Mouse (Mus musculus) bone marrow, adult 2 months (tissue): ENCODE data around the gene Dck. TPM values are rescaled to one million over a fixed set of nuclear protein-coding genes. Genes with fewer than 3 reads are reported as not detected.
"Not testable (repeated sequence)": the region's sequence is repeated elsewhere in the genome, so short reads cannot be mapped to it uniquely, and the experiment has no call there.

Source experiments
- H3K27ac ChIP-seq: fragments of 200-500 bp; 2 replicates; pipeline ENCODE4 v1.5.1; 2012; ENCODE audit warnings: low read depth, mild to moderate bottlenecking, control low read depth, inconsistent platforms, low read length; ENCODE audit not compliant: control insufficient read depth, poor library complexity, insufficient read depth
- H3K4me1 ChIP-seq: fragments of 200-500 bp; 2 replicates; pipeline ENCODE4 v1.6.1; 2011; ENCODE audit warnings: low read length; ENCODE audit not compliant: control insufficient read depth, insufficient read depth
- H3K4me3 ChIP-seq: fragments of 200-500 bp; replicated peaks from 2 replicates; pipeline ENCODE3; 2011; ENCODE audit warnings: mild to moderate bottlenecking, low read depth, low read length, control low read depth; ENCODE audit not compliant: control insufficient read depth
- CTCF ChIP-seq: fragments of 200-500 bp; IDR thresholded peaks from 2 replicates; pipeline ENCODE4 v1.5.1; 2011; ENCODE audit warnings: low read length, control low read depth; ENCODE audit not compliant: control insufficient read depth, insufficient read depth
- POLR2A ChIP-seq: fragments of 200-500 bp; IDR thresholded peaks from 2 replicates; pipeline ENCODE4 v1.6.1; 2011; ENCODE audit warnings: low read depth, mild to moderate bottlenecking, control low read depth, low read length, borderline replicate concordance; ENCODE audit not compliant: control insufficient read depth
- WGBS: fragments of 180-500 bp; shearing (Covaris S2); methylation state at CpG from one replicate; pipeline ENCODE4 v1.1.7; 2018; 5-methylcytosine and 5-hydroxymethylcytosine counted together
- polyA plus RNA-seq: library from polyadenylated mRNA; stranded (reverse); fragments of >200 nt; gene quantifications from 2 replicates; pipeline ENCODE4 v1.2.4, GENCODE M21; 2011; ENCODE audit warnings: low replicate concordance; ENCODE audit not compliant: missing spikeins, insufficient read depth, insufficient read length

The Dck gene
- polyA plus RNA-seq, 1 experiment: 25.0 TPM

- H3K4me1 ChIP-seq: no peaks in the 10 kb centered on the region
- TF ChIP-seq POLR2A (no peak), CTCF (peak; percentile 52)
- no peak overlapping the region for H3K4me3 ChIP-seq
- H3K27ac ChIP-seq: no peak overlapping the region
- 67% methylated on average over 2 of the region's 2 CpGs for WGBS
These were observed 30.0 kb upstream of the Dck start for GRCm38 (mm10) chr5:88734786-88735185.

DNA sequence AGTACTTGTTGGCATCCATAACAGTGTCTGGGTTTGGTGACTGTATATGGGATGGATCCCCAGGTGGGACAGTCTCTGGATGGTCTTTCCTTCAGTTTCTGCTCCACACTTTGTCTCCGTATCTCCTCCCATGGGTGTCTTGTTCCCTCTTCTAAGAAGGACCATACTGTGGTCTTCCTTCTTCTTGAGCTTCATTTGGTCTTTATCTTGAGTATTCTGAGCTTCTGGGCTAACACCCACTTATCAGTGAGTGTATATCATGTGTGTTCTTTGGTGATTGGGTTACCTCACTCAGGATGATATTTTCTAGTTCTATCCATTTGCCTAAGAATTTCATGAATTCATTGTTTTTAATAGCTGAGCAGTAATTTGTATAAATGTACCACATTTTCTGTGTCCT is 23.7 kb upstream of the Dck start:
- H3K4me1 ChIP-seq, H3K27ac ChIP-seq, H3K4me3 ChIP-seq: not testable (repeated sequence)
- WGBS: 96% methylated on average over 1 of the region's 1 CpGs

GRCm38 (mm10) chr5:88747774-88748173 is 17.0 kb upstream of the Dck start:
- 89% methylated on average over 1 of the region's 1 CpGs for WGBS
- H3K4me1 ChIP-seq: no peaks in the 10 kb centered on the region
- no peak for TF ChIP-seq CTCF
- TF ChIP-seq POLR2A: no peak
- H3K4me3 ChIP-seq: no peak overlapping the region
- H3K27ac ChIP-seq: no peak overlapping the region

DNA sequence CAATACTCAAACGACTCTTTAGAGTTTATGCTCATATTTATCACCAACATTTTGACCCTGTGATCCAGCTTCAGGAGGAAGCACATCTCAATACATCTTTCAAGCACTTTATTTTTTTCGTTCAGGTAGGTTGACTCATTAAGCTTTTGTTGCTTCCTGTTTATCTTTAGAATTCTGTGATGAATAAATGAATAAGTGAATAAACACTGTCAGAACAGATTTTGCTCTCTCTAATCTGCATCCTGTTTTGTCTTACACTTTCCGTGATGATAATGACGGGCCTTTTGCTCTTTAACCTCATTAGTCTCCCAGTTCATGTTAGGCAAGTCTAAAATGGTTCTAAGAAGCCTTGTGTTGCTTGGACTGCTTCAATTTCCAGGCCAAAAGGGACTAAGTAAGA is 11.6 kb upstream of the Dck start:
- Histone ChIP-seq H3K4me3 (no peak overlapping the region), H3K4me1 (no peaks in the 10 kb centered on the region), H3K27ac (no peak overlapping the region)
- WGBS: 81% methylated on average over 4 of the region's 4 CpGs
- TF ChIP-seq POLR2A (no peak), CTCF (no peak)

DNA sequence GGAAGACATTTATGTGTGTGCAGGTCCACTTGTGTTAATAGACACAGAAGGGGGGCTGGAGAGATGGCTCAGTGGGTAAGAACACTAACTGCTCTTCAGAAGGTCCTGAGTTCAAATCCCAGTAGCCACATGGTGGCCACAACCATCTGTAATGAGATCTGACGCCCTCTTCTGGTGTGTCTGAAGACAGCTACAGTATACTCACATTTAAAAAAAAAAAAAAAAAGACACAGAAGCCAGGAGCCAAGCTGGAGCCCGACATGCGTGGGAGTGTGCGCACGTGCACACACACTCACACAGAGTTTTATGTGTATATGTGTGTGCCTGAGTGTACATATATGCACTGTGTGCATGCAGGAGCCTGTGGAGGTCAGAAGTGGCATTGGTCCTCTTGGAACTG is 2.2 kb upstream of the Dck start:
- Histone ChIP-seq H3K4me1 (no peaks in the 10 kb centered on the region; the same call in 1 of the 2 replicates), H3K27ac (no peak overlapping the region), H3K4me3 (no peak overlapping the region)
- 93% methylated on average over 5 of the region's 5 CpGs for WGBS
- TF ChIP-seq POLR2A (no peak), CTCF (no peak)

DNA sequence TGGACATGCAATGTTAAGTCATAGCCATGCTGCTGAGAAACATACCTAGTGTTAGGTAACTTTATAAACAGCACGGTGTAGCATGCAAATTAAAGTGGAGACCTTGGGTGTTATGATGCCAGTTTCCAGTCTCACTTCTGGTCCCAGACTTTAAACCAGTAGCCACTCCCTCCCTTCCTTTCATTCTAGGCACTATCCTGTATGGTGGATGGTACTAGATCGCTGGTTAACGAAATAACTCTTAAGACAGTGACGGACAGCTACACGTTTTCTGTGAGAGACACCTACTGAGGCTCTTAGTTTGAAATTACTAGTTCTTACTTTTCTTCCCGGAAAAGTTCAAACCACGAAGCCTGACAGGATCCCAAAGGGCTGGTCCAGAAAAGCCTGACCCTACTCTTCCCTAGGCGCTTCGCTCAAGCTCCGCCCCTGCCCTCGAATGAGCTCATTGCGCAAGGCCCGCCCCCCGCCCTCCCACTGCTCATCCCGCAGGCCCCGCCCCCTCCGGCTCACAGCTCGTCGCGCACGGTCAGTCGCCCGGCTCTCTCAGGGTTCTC is 288 bp upstream of the Dck start:
- WGBS: 1% methylated on average over 23 of the region's 23 CpGs
- TF ChIP-seq POLR2A (no peak), CTCF (no peak)
- Histone ChIP-seq H3K4me3 (peak overlapping the region; percentile 24), H3K27ac (no peak overlapping the region; the same call in 1 of the 2 replicates), H3K4me1 (peaks cover 2% of the 10 kb centered on the region; the same call in 1 of the 2 replicates)

GRCm38 (mm10) chr5:88765587-88765986 is 791 bp downstream of the Dck start:
- TF ChIP-seq POLR2A: no peak
- no peak for TF ChIP-seq CTCF
- Histone ChIP-seq H3K4me1 (peaks cover 2% of the 10 kb centered on the region; the same call in 1 of the 2 replicates), H3K4me3 (peak overlapping the region; percentile 84), H3K27ac (peak overlapping the region; percentile 88)
- 5% methylated on average over 6 of the region's 6 CpGs for WGBS

DNA sequence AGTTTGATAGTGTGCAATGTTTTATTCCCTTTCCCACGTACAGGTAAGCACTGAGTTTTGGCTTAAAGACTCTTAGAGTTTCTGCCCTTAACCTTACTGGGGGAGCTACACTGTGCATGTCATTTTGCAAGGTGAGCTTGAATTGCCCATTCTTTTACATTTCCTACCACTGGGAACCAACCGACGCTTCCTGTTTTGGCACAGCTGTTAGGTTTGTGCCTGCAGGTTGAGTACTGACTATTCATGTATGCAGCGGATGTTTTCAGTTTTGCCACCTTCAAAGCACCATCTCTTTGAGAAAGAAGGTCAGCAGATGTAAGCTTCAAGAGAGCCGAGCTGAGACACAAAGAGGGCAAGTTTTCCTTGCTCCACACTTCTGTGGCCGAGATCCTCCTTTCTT is 1.3 kb downstream of the Dck start:
- Histone ChIP-seq H3K4me3 (peak overlapping the region; percentile 69), H3K4me1 (peaks cover 2% of the 10 kb centered on the region; the same call in 1 of the 2 replicates), H3K27ac (peak overlapping the region; percentile 50; the same call in 1 of the 2 replicates)
- no peak for TF ChIP-seq CTCF
- WGBS: 10% methylated on average over 6 of the region's 6 CpGs

DNA sequence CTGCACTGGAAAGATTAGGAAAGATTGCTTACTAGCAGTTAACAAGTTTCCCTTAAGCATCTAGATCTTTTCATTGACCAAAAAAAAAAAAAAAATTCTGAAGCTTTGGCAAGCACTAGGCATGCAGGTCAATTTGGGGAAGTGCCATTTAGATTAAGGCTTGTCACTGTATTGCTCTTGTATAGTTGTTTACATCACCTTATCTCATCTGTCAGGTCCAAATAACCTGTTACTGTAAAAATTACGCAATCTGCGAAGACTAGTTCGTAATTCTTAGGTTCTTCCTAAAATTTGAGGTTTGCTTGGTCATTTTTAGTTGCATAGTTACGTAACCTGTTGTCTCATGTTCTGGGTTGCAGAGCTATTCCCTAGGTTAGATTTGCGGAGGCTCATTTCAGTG is 2.1 kb downstream of the Dck start:
- Histone ChIP-seq H3K27ac (peak overlapping the region; percentile 30; the same call in 1 of the 2 replicates), H3K4me3 (peak overlapping the region; percentile 60), H3K4me1 (peaks cover 2% of the 10 kb centered on the region; the same call in 1 of the 2 replicates)
- TF ChIP-seq POLR2A: no peak
- TF ChIP-seq CTCF: no peak
- WGBS: 20% methylated on average over 5 of the region's 5 CpGs
